Mouse (Mus musculus) cortical plate, adult 2 months (tissue): Measurements from ENCODE around the gene Clptm1.

Source experiments
- CTCF ChIP-seq: fragments of 200-500 bp; IDR thresholded peaks from 2 replicates; pipeline ENCODE4 v1.5.1; 2011; ENCODE audit warnings: mild to moderate bottlenecking, control low read depth, low read length; ENCODE audit not compliant: insufficient read depth; ENCODE audit errors: extremely low read depth
- POLR2A ChIP-seq: fragments of 200-500 bp; IDR thresholded peaks from 2 replicates; pipeline ENCODE4 v1.6.1; 2011; ENCODE audit warnings: mild to moderate bottlenecking, low read length, control low read depth; ENCODE audit not compliant: insufficient read depth; ENCODE audit errors: extremely low read depth

- TF ChIP-seq CTCF, result no peak
- TF ChIP-seq POLR2A, result no peak
These were observed 12.2 kb downstream of the Clptm1 start for GRCm38 (mm10) chr7:19652614-19653013.
